Mouse (Mus musculus): ENCODE results near the gene Atp13a3.
"Not testable (repeated sequence)": the region's sequence is repeated elsewhere in the genome, so short reads cannot be mapped to it uniquely, and the experiment has no call there.

Gene Atp13a3

DNA sequence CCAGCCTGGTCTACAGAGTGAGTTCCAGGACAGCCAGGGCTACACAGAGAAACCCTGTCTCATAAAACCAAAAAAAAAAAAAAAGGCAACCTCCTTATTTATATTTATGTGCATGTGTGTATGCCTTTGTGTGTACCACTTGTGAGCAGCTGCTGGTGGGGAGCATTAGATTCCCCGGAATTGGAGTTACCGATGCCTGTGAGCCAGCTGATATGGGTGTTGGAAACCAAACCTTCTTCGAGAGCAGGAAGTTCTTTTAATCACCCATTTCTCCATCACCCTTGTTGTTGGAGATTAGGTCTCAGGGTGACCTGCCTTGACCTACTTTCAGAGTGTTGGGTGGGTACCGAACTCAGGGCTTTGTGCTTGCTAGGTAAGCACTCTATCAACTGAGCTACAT, 5.1 kb upstream of the Atp13a3 start:
- DNase-seq = no peak

- DNase-seq = no peak
These were observed 1.7 kb upstream of the Atp13a3 start for GRCm38 (mm10) chr16:30407513-30407912.

- DNase-seq = no peak
These were observed 2.2 kb downstream of the Atp13a3 start for GRCm38 (mm10) chr16:30403528-30403927.

DNA sequence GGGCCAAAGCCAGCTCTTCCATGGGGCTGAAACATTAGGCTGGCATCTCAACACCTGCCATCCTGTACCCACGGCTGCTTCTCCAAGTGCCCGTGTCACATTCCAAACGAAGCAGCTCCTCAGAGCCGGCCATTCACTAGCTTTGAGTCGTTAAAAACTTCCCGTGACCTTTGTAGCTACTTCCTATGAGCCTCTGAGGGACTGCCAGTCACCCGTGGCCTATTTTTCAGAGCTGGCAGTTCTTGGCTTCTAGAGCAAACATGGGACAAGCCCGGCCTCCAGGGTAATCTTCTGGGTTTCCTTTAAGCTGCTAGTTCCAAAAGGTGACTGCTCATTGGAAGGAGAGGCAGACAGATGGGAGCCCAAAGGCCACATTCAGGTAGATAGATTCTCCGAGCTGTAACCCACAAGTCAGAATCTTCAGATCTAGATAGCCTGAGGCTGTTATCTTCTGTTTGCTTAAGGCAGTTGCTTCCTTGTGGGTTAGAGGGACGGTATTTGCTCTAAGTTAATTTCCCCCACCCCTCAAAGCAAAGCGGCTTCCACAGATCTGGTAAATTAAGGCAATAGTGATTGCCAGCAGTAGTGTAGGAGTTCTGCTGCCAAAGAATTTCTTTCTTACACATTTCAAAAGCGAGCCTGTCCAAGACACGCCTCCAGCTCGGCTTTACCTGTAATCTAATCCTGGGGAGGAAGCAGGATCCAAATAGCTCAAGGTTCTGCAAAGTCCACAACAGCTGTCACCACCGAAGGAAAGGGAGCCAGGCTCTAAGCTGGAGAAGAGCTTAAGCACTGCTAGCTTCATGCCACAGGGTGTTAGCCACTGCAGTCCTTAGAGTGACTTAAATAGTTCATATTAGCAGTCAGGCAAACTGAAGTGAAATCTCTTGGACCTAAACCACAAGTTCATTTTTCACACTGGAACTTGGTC, 8.4 kb downstream of the Atp13a3 start:
- DNase-seq = peak; percentile 61

DNA sequence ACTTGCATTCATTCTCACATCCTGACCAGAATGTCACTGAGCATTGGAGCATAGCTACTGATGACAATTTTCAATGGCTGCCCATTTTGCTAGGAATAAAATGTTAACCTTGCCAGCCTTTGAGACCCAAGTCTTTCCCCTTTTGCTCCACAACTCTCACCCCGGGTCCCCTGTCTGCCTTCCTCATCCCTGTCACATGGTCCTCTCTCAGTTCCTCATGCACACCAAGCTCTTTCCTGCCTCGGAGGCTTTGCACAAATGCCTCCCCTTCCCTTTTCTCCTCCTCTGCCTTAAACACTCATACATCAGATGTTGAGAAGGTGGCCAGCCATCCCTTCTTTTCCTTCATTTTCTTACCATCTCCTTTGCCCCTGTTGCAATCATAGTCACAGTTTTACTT, 10.6 kb downstream of the Atp13a3 start:
- DNase-seq = no peak

DNA sequence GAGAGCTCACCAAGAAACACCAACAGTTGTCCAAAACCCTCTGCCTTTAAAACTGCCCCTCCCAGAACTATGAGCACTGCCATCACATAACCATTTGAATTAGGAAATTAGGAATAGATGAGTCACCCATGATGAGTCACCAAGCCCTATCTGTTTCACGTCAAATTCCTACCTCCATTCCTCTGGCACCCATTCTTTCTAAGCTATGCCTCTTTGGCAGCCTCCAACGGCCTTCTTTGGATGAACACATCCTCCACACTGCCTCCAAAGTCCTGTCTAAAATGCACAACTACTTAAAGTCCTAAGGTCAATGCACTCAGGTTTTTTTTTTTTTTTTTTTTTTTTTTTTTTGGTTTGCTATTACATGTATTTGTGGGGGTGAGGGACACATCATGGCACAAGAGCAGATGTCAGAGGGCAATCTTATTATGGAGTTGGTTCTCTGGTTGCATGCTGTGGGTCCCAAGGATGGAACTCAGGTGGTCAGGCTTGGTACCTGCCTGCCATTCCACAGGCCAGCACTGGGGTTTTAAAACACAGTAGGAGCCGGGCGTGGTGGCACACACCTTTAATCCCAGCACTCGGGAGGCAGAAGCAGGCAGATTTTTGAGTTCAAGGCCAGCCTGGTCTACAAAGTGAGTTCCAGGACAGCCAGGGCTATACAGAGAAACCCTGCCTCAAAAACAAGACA, 15.0 kb downstream of the Atp13a3 start:
- DNase-seq = no peak

DNA sequence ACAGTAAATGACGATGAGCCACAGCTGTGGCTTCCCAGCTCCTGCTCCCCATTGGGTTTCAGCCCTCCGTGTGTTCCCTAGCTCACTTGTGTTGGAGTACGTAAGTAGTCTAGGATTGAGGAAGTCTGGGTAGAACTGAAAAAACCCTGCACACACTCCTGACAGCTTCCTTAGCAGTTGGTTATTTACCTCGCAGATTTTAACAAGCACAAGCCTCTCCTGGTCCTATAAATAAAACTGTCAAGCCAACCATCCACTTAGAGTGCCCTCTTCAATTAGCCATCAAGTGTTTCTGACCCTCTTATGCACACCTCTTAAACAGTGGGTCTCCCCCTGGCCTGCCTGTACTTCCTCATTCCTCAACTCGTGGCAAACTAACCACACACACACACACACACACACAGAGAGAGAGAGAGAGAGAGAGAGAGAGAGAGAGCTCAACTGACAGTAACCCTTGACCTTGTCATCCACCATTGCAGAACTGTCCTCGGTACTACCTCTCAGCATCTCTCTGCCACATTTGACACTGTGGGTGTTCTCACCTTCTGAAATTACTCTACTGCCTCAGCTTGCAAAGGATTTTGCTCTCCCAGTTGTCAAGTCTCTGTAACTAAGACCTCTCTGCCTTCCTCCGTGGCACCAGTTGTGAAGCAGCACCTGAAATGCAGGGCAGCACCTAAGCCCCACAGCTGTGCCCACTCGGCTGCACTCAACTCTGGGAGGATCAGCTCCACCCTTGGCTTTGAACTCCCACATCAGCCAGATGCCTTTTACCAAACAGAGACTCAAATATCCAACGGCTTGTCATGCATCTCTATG, 15.7 kb downstream of the Atp13a3 start:
- no peak for DNase-seq

GRCm38 (mm10) chr16:30389210-30389684, 16.5 kb downstream of the Atp13a3 start:
- peak; percentile 57 for DNase-seq

- DNase-seq = peak; percentile 95
These were observed 17.1 kb downstream of the Atp13a3 start for GRCm38 (mm10) chr16:30388522-30389209.

DNA sequence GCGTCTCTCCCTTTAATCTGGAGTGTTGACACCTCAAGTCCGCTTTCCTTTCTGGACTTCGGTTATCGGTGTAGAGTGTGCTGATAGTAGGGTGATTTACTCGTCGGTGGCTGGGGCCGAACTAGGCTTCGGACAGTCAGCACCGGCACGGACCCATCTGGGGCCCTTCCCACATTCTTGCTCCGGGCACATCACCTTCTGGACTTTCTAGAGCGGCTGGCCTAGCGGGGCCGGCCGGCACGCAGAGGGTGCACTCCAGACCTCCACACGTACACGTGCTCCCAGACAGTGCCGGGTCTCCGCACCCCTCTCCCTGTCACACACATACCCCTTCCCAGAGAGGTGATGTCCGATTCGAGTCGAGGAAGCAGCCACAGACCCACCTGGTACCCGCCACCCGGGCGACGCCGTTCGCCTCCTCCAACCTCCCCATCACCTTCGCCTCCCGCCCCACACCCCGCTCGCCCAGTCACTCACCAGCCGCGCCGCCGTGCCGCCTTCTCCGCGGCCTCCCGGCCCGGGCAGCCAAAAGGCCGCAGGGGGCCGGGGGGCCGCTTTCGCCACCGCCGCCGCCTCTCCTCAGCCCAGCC, 17.8 kb downstream of the Atp13a3 start:
- DNase-seq = peak; percentile 55

- no peak for DNase-seq
These were observed 18.8 kb downstream of the Atp13a3 start for GRCm38 (mm10) chr16:30386911-30387439.

DNA sequence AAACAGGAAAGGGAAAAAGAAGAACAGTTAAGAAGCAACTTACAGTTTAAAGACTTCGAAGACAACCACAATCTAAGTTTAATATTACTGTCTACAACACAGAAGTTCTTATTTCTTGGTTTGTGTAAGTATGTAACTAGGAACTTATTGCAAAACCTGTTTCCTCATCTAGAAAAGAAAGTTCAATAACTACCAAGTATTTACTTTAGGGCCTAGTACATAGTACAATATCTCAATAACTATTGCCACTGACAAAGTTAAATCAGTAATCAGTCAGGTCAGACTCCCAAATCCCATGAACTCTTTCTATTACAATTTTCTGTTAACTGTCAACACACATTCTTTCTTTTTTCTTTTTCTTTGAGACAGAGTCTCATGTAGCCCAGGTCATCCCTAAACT, 20.2 kb downstream of the Atp13a3 start:
- no peak for DNase-seq

GRCm38 (mm10) chr16:30376237-30376636, 29.5 kb downstream of the Atp13a3 start:
- DNase-seq = no peak

- DNase-seq = no peak
These were observed 30.8 kb downstream of the Atp13a3 start for GRCm38 (mm10) chr16:30374927-30375326.

DNA sequence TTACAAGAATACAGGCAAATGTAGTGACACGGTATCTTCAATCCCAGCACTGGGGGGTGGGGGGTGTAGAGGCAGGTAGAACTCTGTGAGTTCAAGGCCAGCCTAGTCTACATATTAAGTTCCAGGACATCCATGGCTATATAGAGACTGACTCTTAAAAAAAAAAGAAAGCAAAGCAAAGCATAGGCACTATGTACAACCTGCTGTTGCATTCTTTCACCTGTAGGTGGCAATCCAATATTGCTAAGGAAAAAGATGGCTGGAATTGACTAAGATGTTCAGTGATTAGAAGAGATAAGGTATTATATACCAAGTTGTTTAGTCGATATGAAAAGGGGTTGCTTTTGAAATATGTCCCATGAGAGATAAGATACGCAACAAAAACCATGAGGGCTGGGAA, 31.5 kb downstream of the Atp13a3 start:
- DNase-seq = peak; percentile 80

GRCm38 (mm10) chr16:30373286-30373685, 32.5 kb downstream of the Atp13a3 start:
- not testable (repeated sequence) for DNase-seq

DNA sequence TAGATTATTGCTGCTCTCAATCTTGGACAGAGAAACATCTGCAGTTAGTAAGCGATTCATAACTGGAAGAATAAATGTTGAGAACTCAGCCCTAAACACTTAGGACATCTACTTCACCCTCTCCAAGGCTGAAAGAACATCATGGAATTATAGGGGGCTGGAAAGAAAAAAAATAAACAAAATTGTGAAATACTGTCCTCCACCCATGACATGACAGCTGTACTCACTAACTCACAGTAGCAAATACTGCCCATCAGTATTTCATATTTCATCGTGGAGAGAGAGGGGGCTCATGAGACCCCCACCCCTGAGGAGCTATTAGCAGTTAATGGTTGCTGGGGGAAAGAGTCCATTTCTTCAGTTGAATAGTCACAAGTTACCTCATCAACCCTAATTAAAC, 38.4 kb downstream of the Atp13a3 start:
- DNase-seq = no peak

DNA sequence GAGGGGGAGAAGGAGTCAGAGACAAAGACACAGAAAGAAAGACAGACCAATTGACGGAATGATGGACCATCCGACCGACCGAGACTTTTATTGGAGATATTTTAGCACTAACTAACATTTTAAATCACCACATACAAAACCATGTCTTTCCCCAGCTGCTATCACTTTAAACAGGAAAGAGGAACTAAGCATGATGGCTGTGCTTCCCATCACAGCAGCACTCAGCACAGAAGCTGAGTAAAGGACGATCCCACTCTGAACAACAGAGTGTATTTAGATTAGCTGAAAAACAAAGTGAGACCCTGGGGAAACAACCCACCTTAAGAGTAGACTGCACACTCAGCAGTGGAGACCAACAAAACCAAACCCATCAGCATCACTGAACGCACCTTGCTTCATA, 41.2 kb downstream of the Atp13a3 start:
- DNase-seq = no peak

DNA sequence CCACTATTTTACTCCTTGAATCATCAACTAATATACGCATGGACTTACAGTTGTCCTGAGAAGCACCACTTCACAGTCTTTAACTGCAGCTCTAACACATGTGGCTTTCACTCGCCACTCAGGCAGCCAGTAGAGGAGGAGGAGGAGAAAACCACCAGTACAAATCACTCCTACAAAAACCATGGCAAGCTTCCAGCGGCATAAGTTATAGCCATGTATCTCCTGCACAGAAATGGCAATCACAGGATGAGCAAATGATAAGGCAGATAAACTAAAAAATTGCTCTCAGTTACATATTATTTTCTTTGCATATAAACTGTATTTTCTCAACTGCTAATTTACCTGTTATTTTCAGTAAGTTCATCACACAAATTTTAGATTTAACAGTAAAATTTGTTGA, 43.2 kb downstream of the Atp13a3 start:
- DNase-seq = no peak

DNA sequence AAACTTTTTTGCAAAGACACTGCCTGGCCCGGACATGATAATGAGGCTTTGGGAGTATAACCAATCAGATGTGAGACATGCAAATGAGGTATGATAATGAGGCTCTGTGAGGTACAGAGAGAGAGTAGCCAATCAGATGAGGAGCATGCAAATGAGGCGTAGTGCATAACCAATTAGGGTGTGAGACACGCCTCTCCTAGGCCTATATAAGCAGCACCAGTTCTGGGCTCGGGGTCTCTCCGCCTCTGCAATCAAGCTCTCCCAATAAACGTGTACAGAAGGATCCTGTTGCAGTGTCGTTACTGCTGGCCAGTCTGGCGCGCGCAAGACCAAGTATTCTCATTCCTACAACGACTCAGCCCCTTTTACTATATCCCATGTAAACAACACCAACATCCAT, 52.3 kb downstream of the Atp13a3 start:
- DNase-seq = not testable (repeated sequence)

DNA sequence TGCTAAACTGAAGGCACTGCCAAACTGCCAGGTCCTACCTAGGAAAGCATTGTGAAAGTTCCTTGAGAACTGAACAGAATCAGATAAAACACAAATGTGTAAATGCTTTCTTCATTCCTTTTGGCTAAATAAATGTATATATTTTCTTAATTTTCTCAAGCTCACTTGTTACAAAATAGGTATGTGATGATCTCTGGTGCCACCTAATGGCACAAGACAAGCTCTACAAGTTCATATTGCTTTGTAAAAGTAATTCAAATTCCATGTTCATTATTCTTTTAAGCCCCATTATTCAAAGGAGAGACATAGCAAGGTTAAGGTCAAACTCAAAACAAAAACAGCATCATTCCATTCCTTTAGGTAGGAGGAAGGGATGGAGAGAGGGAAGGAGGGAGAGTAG, 91.5 kb downstream of the Atp13a3 start:
- peak; percentile 59 for DNase-seq

GRCm38 (mm10) chr16:30310647-30311046, 95.1 kb downstream of the Atp13a3 start, which contains the start of gene Gp5:
Gp5 (minus strand) TSS chr16:30310779.
- DNase-seq = no peak
